Mouse (Mus musculus) spleen, adult 18-20 months (tissue): ENCODE results near the gene Rapgef2.
A peak's percentile ranks its signal among the peaks of the same experiment; 100 is the strongest.

Experiments used
- DNase-seq, 2 experiments: peaks; one replicate each; pipeline ENCODE4 v3.0.0; 2022; ENCODE audit warnings: mixed read lengths in 2 of 2

Rapgef2 gene

GRCm38 (mm10) chr3:79275856-79276645, 10.3 kb downstream of the Rapgef2 start:
- no peak for DNase-seq

GRCm38 (mm10) chr3:79273350-79273749, 13.0 kb downstream of the Rapgef2 start:
- no peak for DNase-seq

GRCm38 (mm10) chr3:79272939-79273338, 13.4 kb downstream of the Rapgef2 start:
- DNase-seq: no peak

GRCm38 (mm10) chr3:79270980-79271555, 15.2 kb downstream of the Rapgef2 start:
- DNase-seq: no peak

GRCm38 (mm10) chr3:79269872-79270271, 16.4 kb downstream of the Rapgef2 start:
- no peak for DNase-seq

- no peak for DNase-seq
These were observed 19.3 kb downstream of the Rapgef2 start for GRCm38 (mm10) chr3:79266976-79267375.

GRCm38 (mm10) chr3:79261816-79262316, 24.5 kb downstream of the Rapgef2 start:
- DNase-seq: no peak

- DNase-seq: no peak
These were observed 32.3 kb downstream of the Rapgef2 start for GRCm38 (mm10) chr3:79254023-79254422.

GRCm38 (mm10) chr3:79253416-79253815, 32.9 kb downstream of the Rapgef2 start:
- no peak for DNase-seq

- no peak for DNase-seq
These were observed 33.4 kb downstream of the Rapgef2 start for GRCm38 (mm10) chr3:79252921-79253394.

GRCm38 (mm10) chr3:79249955-79250354, 36.4 kb downstream of the Rapgef2 start:
- no peak for DNase-seq

GRCm38 (mm10) chr3:79248659-79249235, 37.6 kb downstream of the Rapgef2 start:
- no peak for DNase-seq

GRCm38 (mm10) chr3:79248208-79248607, 38.1 kb downstream of the Rapgef2 start:
- DNase-seq: no peak

GRCm38 (mm10) chr3:79244347-79244746, 42.0 kb downstream of the Rapgef2 start:
- DNase-seq: no peak

GRCm38 (mm10) chr3:79242922-79243705, 43.2 kb downstream of the Rapgef2 start:
- DNase-seq: no peak

- no peak for DNase-seq
These were observed 44.0 kb downstream of the Rapgef2 start for GRCm38 (mm10) chr3:79242298-79242697.

- DNase-seq: no peak
These were observed 47.3 kb downstream of the Rapgef2 start for GRCm38 (mm10) chr3:79239066-79239462.

- no peak for DNase-seq
These were observed 47.8 kb downstream of the Rapgef2 start for GRCm38 (mm10) chr3:79238456-79239065.

GRCm38 (mm10) chr3:79237619-79238342, 48.5 kb downstream of the Rapgef2 start:
- DNase-seq: peak; percentile 36 to 40

GRCm38 (mm10) chr3:79234485-79234884, 51.8 kb downstream of the Rapgef2 start:
- no peak for DNase-seq
